Mouse (Mus musculus): Measurements from ENCODE around the gene Catsper3. TPM values are rescaled to one million over a fixed set of nuclear protein-coding genes. Genes with fewer than 3 reads are reported as not detected.

Catsper3 gene
- total RNA-seq (2022): 1 to 10 TPM in 1 of 4 experiments, under 1 TPM in 3; 0.32 to 1.1 (median 0.39) TPM

- DNase-seq: no peak
Observed at GRCm38 (mm10) chr13:55784268-55784667, at the start of gene Catsper3. TSS of gene Catsper3 (plus strand) at chr13:55784568.

- DNase-seq: no peak
Observed at GRCm38 (mm10) chr13:55737885-55738284, 46.5 kb upstream of the Catsper3 start.

- no peak for DNase-seq
Observed at GRCm38 (mm10) chr13:55742306-55742705, 42.1 kb upstream of the Catsper3 start.

- DNase-seq: no peak
Observed at GRCm38 (mm10) chr13:55754380-55754779, 30.0 kb upstream of the Catsper3 start.

GRCm38 (mm10) chr13:55756789-55757188 is 27.6 kb upstream of the Catsper3 start:
- DNase-seq: no peak

GRCm38 (mm10) chr13:55757645-55758044 is 26.7 kb upstream of the Catsper3 start:
- no peak for DNase-seq

- no peak for DNase-seq
Observed at GRCm38 (mm10) chr13:55760576-55760975, 23.8 kb upstream of the Catsper3 start.

- no peak for DNase-seq
Observed at GRCm38 (mm10) chr13:55761486-55761885, 22.9 kb upstream of the Catsper3 start.

GRCm38 (mm10) chr13:55774352-55774751 is 10.0 kb upstream of the Catsper3 start:
- no peak for DNase-seq

- no peak for DNase-seq
Observed at GRCm38 (mm10) chr13:55775056-55775455, 9.3 kb upstream of the Catsper3 start.

- DNase-seq: no peak
Observed at GRCm38 (mm10) chr13:55786120-55786519, 1.8 kb downstream of the Catsper3 start.

- DNase-seq: no peak
Observed at GRCm38 (mm10) chr13:55801246-55801645, 16.9 kb downstream of the Catsper3 start.

- no peak for DNase-seq
Observed at GRCm38 (mm10) chr13:55803973-55804372, 19.6 kb downstream of the Catsper3 start.

- DNase-seq: no peak
Observed at GRCm38 (mm10) chr13:55809041-55809623, 24.8 kb downstream of the Catsper3 start.

GRCm38 (mm10) chr13:55809707-55810106 is 25.3 kb downstream of the Catsper3 start:
- no peak for DNase-seq

GRCm38 (mm10) chr13:55810947-55811346 is 26.6 kb downstream of the Catsper3 start:
- DNase-seq: no peak

GRCm38 (mm10) chr13:55813490-55814016 is 29.2 kb downstream of the Catsper3 start:
- DNase-seq: no peak

GRCm38 (mm10) chr13:55814834-55815233 is 30.5 kb downstream of the Catsper3 start:
- DNase-seq: no peak

- no peak for DNase-seq
Observed at GRCm38 (mm10) chr13:55822499-55822898, 38.1 kb downstream of the Catsper3 start.

- DNase-seq: no peak
Observed at GRCm38 (mm10) chr13:55824151-55824945, 40.0 kb downstream of the Catsper3 start.

- no peak for DNase-seq
Observed at GRCm38 (mm10) chr13:55825245-55825681, 40.9 kb downstream of the Catsper3 start.

GRCm38 (mm10) chr13:55826008-55826671 is 41.8 kb downstream of the Catsper3 start:
- no peak for DNase-seq
